Mouse (Mus musculus) kidney, embryonic 15.5 days (tissue): Measurements from ENCODE around the gene Mpdu1. TPM values are rescaled to one million over a fixed set of nuclear protein-coding genes. Genes with fewer than 3 reads are reported as not detected.
"Not testable (repeated sequence)": the region's sequence is repeated elsewhere in the genome, so short reads cannot be mapped to it uniquely, and the experiment has no call there.

Experiments
- ATAC-seq: fragments of 200-750 bp; cut with Nextera tagmentation; replicated peaks from 2 replicates; pipeline ENCODE4 v1.8.0; 2017; ENCODE audit warnings: moderate TSS enrichment; ENCODE audit not compliant: low FRiP score
- H3K27ac ChIP-seq: fragments of 300-500 bp; sonication (generic); 2 replicates; pipeline ENCODE4 v1.5.1; 2015; ENCODE audit warnings: mild to moderate bottlenecking, inconsistent platforms
- H3K27me3 ChIP-seq: fragments of 300-500 bp; sonication (generic); 2 replicates; pipeline ENCODE4 v1.6.1; 2015; ENCODE audit warnings: inconsistent platforms
- H3K36me3 ChIP-seq: fragments of 300-500 bp; sonication (generic); 2 replicates; pipeline ENCODE4 v1.6.1; 2015; ENCODE audit warnings: inconsistent platforms
- H3K4me1 ChIP-seq: fragments of 300-500 bp; sonication (generic); 2 replicates; pipeline ENCODE4 v1.6.1; 2015; ENCODE audit warnings: inconsistent platforms
- H3K4me2 ChIP-seq: fragments of 300-500 bp; sonication (generic); 2 replicates; pipeline ENCODE4 v1.6.1; 2015; ENCODE audit warnings: moderate library complexity, mild to moderate bottlenecking, inconsistent platforms
- H3K4me3 ChIP-seq: fragments of 300-500 bp; sonication (generic); replicated peaks from 2 replicates; pipeline ENCODE4 v1.5.1; 2015; ENCODE audit warnings: mild to moderate bottlenecking, inconsistent platforms
- H3K9ac ChIP-seq: fragments of 300-500 bp; sonication (generic); 2 replicates; pipeline ENCODE4 v1.6.1; 2015; ENCODE audit warnings: mild to moderate bottlenecking, inconsistent platforms
- H3K9me3 ChIP-seq: fragments of 300-500 bp; sonication (generic); replicated peaks from 2 replicates; pipeline ENCODE4 v1.6.1; 2016; ENCODE audit warnings: inconsistent platforms
- WGBS: fragments of 180-500 bp; shearing (Covaris S2); methylation state at CpG from one replicate; pipeline ENCODE4 v1.1.7; 2015; ENCODE audit warnings: mixed read lengths; 5-methylcytosine and 5-hydroxymethylcytosine counted together
- polyA plus RNA-seq: library from polyadenylated mRNA; unstranded; fragments of >200 nt; fragmentation: Nextera tagmentation; extraction: Ambion mirVana; gene quantifications from 2 replicates; pipeline ENCODE4 v1.2.1, GENCODE M21; 2015

The Mpdu1 gene
- polyA plus RNA-seq, 1 experiment from 2014 or later = 78.0 TPM

GRCm38 (mm10) chr11:69624339-69624738 lies 38.1 kb downstream of the Mpdu1 start:
- WGBS = 86% methylated on average over 2 of the region's 2 CpGs
- H3K27ac ChIP-seq, H3K9me3 ChIP-seq, H3K4me2 ChIP-seq, H3K36me3 ChIP-seq, H3K9ac ChIP-seq, H3K4me3 ChIP-seq, H3K27me3 ChIP-seq, ATAC-seq: not testable (repeated sequence)
- peaks cover 11% of the 10 kb centered on the region for H3K4me1 ChIP-seq

- H3K4me1 ChIP-seq = peaks cover 9% of the 10 kb centered on the region
- no peak overlapping the region; the same call in 1 of the 2 replicates for H3K9ac ChIP-seq
- no peak for ATAC-seq
- H3K36me3 ChIP-seq = no peaks in the 10 kb centered on the region
- H3K27ac ChIP-seq = no peak overlapping the region
- no peaks in the 10 kb centered on the region for H3K27me3 ChIP-seq
- H3K4me3 ChIP-seq = peak overlapping the region; percentile 65
- H3K9me3 ChIP-seq = no peaks in the 10 kb centered on the region
- WGBS = 67% methylated on average over 4 of the region's 4 CpGs
- peak overlapping the region; percentile 83 for H3K4me2 ChIP-seq
Observed at GRCm38 (mm10) chr11:69623006-69623405, 39.4 kb downstream of the Mpdu1 start.

GRCm38 (mm10) chr11:69622406-69622805 lies 40.0 kb downstream of the Mpdu1 start:
- Histone ChIP-seq H3K27ac (peak overlapping the region; percentile 84), H3K4me2 (peak overlapping the region; percentile 83), H3K4me3 (peak overlapping the region; percentile 65), H3K9me3 (no peaks in the 10 kb centered on the region), H3K27me3 (no peaks in the 10 kb centered on the region), H3K36me3 (no peaks in the 10 kb centered on the region), H3K4me1 (peaks cover 9% of the 10 kb centered on the region), H3K9ac (peak overlapping the region; percentile 72)
- WGBS = 24% methylated on average over 6 of the region's 6 CpGs
- no peak; the same call in 1 of the 2 replicates for ATAC-seq

- peak; percentile 88 for ATAC-seq
- Histone ChIP-seq H3K9ac (peak within 1 kb of the TSS; percentile 72), H3K4me1 (peaks cover 9% of the 10 kb centered on the region), H3K4me2 (peak within 1 kb of the TSS; percentile 83), H3K27me3 (peaks cover 4% of the 10 kb centered on the region; the same call in 1 of the 2 replicates), H3K36me3 (no peaks in the 10 kb centered on the region), H3K9me3 (no peaks in the 10 kb centered on the region), H3K27ac (peak within 1 kb of the TSS; percentile 84), H3K4me3 (peak within 1 kb of the TSS; percentile 65)
- WGBS = under 1% methylated on average over 20 of the region's 20 CpGs
Observed at GRCm38 (mm10) chr11:69621571-69622268, 40.7 kb downstream of the Mpdu1 start, which contains the start of gene Sat2. Gene Sat2 (plus strand): TSS chr11:69622024.

GRCm38 (mm10) chr11:69620394-69621081 lies 41.9 kb downstream of the Mpdu1 start:
- no peaks in the 10 kb centered on the region for H3K9me3 ChIP-seq
- no peak overlapping the region for H3K9ac ChIP-seq
- peaks cover 9% of the 10 kb centered on the region for H3K4me1 ChIP-seq
- H3K27me3 ChIP-seq = peaks cover 8% of the 10 kb centered on the region; the same call in 1 of the 2 replicates
- 82% methylated on average over 7 of the region's 7 CpGs for WGBS
- ATAC-seq = no peak
- H3K36me3 ChIP-seq = no peaks in the 10 kb centered on the region
- H3K4me2 ChIP-seq = no peak overlapping the region
- no peak overlapping the region for H3K4me3 ChIP-seq
- H3K27ac ChIP-seq = no peak overlapping the region

GRCm38 (mm10) chr11:69617805-69618204 lies 44.6 kb downstream of the Mpdu1 start, which contains the start of gene Shbg:
Gene Shbg (minus strand): TSS chr11:69617905.
- Histone ChIP-seq H3K4me3 (no peak within 1 kb of the TSS), H3K27ac (no peak within 1 kb of the TSS), H3K4me1 (peaks cover 14% of the 10 kb centered on the region), H3K36me3 (no peaks in the 10 kb centered on the region), H3K4me2 (no peak within 1 kb of the TSS), H3K9me3 (no peaks in the 10 kb centered on the region), H3K27me3 (peaks cover 8% of the 10 kb centered on the region; the same call in 1 of the 2 replicates), H3K9ac (no peak within 1 kb of the TSS)
- no peak for ATAC-seq
- 60% methylated on average over 5 of the region's 5 CpGs for WGBS

- H3K27ac ChIP-seq = no peak overlapping the region
- 39% methylated on average over 10 of the region's 10 CpGs for WGBS
- no peaks in the 10 kb centered on the region for H3K9me3 ChIP-seq
- peaks cover 8% of the 10 kb centered on the region; the same call in 1 of the 2 replicates for H3K27me3 ChIP-seq
- no peak for ATAC-seq
- H3K4me1 ChIP-seq = peaks cover 8% of the 10 kb centered on the region
- no peak overlapping the region for H3K4me2 ChIP-seq
- H3K4me3 ChIP-seq = no peak overlapping the region
- no peak overlapping the region for H3K9ac ChIP-seq
- no peaks in the 10 kb centered on the region for H3K36me3 ChIP-seq
Observed at GRCm38 (mm10) chr11:69616781-69617180, 45.7 kb downstream of the Mpdu1 start.

- not testable (repeated sequence) for H3K27me3 ChIP-seq, H3K36me3 ChIP-seq, ATAC-seq, H3K9me3 ChIP-seq, H3K27ac ChIP-seq, H3K9ac ChIP-seq, H3K4me1 ChIP-seq
- Histone ChIP-seq H3K4me2 (peak overlapping the region; percentile 52), H3K4me3 (0 out of 2 replicates have a peak overlapping the region, but pooled peaks have one; percentile 6)
- 54% methylated on average over 11 of the region's 11 CpGs for WGBS
Observed at GRCm38 (mm10) chr11:69614257-69614588, 48.2 kb downstream of the Mpdu1 start.

- H3K27me3 ChIP-seq = peaks cover 8% of the 10 kb centered on the region; the same call in 1 of the 2 replicates
- H3K36me3 ChIP-seq = no peaks in the 10 kb centered on the region
- no peaks in the 10 kb centered on the region for H3K9me3 ChIP-seq
- peaks cover 8% of the 10 kb centered on the region for H3K4me1 ChIP-seq
- peak overlapping the region; percentile 21; the same call in 1 of the 2 replicates for H3K9ac ChIP-seq
- peak; percentile 37; the same call in 1 of the 2 replicates for ATAC-seq
- H3K4me3 ChIP-seq = peak overlapping the region; percentile 15
- peak overlapping the region; percentile 52 for H3K4me2 ChIP-seq
- peak overlapping the region; percentile 41; the same call in 1 of the 2 replicates for H3K27ac ChIP-seq
- 11% methylated on average over 19 of the region's 19 CpGs for WGBS
Observed at GRCm38 (mm10) chr11:69613553-69614256, 48.7 kb downstream of the Mpdu1 start.

GRCm38 (mm10) chr11:69610899-69611298 lies 51.5 kb downstream of the Mpdu1 start:
- Histone ChIP-seq H3K9me3 (no peaks in the 10 kb centered on the region), H3K36me3 (no peaks in the 10 kb centered on the region), H3K4me2 (no peak overlapping the region), H3K27ac (no peak overlapping the region), H3K27me3 (no peaks in the 10 kb centered on the region), H3K9ac (no peak overlapping the region), H3K4me1 (peaks cover 13% of the 10 kb centered on the region), H3K4me3 (no peak overlapping the region)
- ATAC-seq = no peak
- 65% methylated on average over 4 of the region's 4 CpGs for WGBS

- no peak for ATAC-seq
Observed at GRCm38 (mm10) chr11:69609416-69609815, 53.0 kb downstream of the Mpdu1 start.

GRCm38 (mm10) chr11:69608525-69608924 lies 53.9 kb downstream of the Mpdu1 start:
- WGBS = 88% methylated on average over 1 of the region's 3 CpGs

More at GRCm38 (mm10) chr11:69609416-69609815, 53.0 kb downstream of the Mpdu1 start:
- Histone ChIP-seq H3K27me3 (peaks cover 12% of the 10 kb centered on the region), H3K9me3 (no peaks in the 10 kb centered on the region), H3K27ac (no peak overlapping the region), H3K36me3 (no peaks in the 10 kb centered on the region), H3K4me2 (no peak overlapping the region), H3K4me3 (no peak overlapping the region), H3K4me1 (peaks cover 27% of the 10 kb centered on the region), H3K9ac (no peak overlapping the region)
- 63% methylated on average over 7 of the region's 7 CpGs for WGBS

More at GRCm38 (mm10) chr11:69608525-69608924, 53.9 kb downstream of the Mpdu1 start:
- Histone ChIP-seq H3K9me3 (no peaks in the 10 kb centered on the region), H3K9ac (no peak overlapping the region), H3K36me3 (no peaks in the 10 kb centered on the region), H3K4me2 (no peak overlapping the region), H3K27me3 (peaks cover 17% of the 10 kb centered on the region), H3K4me3 (no peak overlapping the region), H3K27ac (no peak overlapping the region), H3K4me1 (peaks cover 32% of the 10 kb centered on the region)
- ATAC-seq = no peak
